Mouse (Mus musculus) myocyte (in vitro differentiated cells): ENCODE results near the gene Mesp1.

Experiments used
- CEBPB ChIP-seq: IDR thresholded peaks from 2 replicates; pipeline ENCODE4 v1.6.1; 2011; ENCODE audit warnings: mild to moderate bottlenecking, moderate library complexity; ENCODE audit not compliant: poor library complexity, insufficient read depth, severe bottlenecking
- E2F4 ChIP-seq: IDR thresholded peaks from one replicate; pipeline ENCODE4 v1.6.1; 2011; ENCODE audit warnings: mild to moderate bottlenecking, control low read depth, moderate library complexity; ENCODE audit not compliant: insufficient read depth
- MAX ChIP-seq: IDR thresholded peaks from one replicate; pipeline ENCODE4 v1.6.1; 2011; ENCODE audit warnings: low read depth, mild to moderate bottlenecking, control low read depth
- MYOG ChIP-seq, 3 experiments: IDR thresholded peaks; one replicate each; pipeline ENCODE4 v1.6.1; 2011; ENCODE audit warnings: control low read depth in 2 of 3, low read depth in 2 of 3, mild to moderate bottlenecking in 2 of 3; ENCODE audit not compliant: insufficient read length in 2 of 3, control insufficient read depth in 1 of 3, insufficient read depth in 1 of 3
- POLR2A ChIP-seq: IDR thresholded peaks from one replicate; pipeline ENCODE4 v1.6.1; 2011; ENCODE audit warnings: low read depth, mild to moderate bottlenecking, control low read depth, moderate library complexity; ENCODE audit not compliant: insufficient read length
- POLR2AphosphoS2 ChIP-seq: IDR thresholded peaks from one replicate; pipeline ENCODE4 v1.6.1; 2011; ENCODE audit warnings: low read depth, control low read depth; ENCODE audit not compliant: insufficient read length
- REST ChIP-seq: IDR thresholded peaks from one replicate; pipeline ENCODE4 v1.6.1; 2011; ENCODE audit warnings: mild to moderate bottlenecking, control low read depth, moderate library complexity; ENCODE audit not compliant: insufficient read depth, insufficient read length
- SRF ChIP-seq: IDR thresholded peaks from one replicate; pipeline ENCODE4 v1.6.1; 2011; ENCODE audit warnings: low read depth; ENCODE audit not compliant: control insufficient read depth, insufficient read length
- TCF12 ChIP-seq: IDR thresholded peaks from one replicate; pipeline ENCODE4 v1.6.1; 2011; ENCODE audit warnings: mild to moderate bottlenecking, control low read depth; ENCODE audit not compliant: poor library complexity, insufficient read depth, severe bottlenecking
- TCF3 ChIP-seq: IDR thresholded peaks from one replicate; pipeline ENCODE4 v1.6.1; 2011; ENCODE audit warnings: low read depth, control low read depth; ENCODE audit not compliant: insufficient read length
- USF1 ChIP-seq: IDR thresholded peaks from one replicate; pipeline ENCODE4 v1.6.1; 2011; ENCODE audit warnings: low read depth, mild to moderate bottlenecking, control low read depth, moderate library complexity

DNA sequence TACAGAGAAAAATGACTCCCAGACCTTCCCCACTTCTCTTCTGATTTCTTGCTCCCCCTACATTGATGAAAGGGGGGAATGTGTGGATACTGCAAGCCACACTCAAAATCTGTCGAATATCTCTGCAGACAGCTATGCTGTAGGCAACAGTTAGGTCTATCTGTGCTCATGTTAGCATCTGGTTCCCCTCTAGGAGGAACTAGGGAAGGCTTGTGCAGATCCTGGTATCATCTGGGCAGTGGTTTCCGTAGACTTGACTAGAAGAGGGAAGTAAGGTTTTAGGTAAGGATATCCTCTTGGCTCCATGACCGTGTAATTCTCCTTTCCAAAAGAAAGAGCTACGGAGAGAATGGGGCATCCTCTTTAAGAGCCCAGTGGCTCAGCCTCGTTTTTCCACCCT is 49.0 kb downstream of the Mesp1 start:
- no peak for TF ChIP-seq TCF12
- TF ChIP-seq CEBPB: no peak
- no peak for TF ChIP-seq POLR2A
- TF ChIP-seq POLR2AphosphoS2: no peak
- TF ChIP-seq SRF: no peak
- no peak for TF ChIP-seq MAX
- TF ChIP-seq E2F4: no peak
- TF ChIP-seq REST: no peak
- no peak for TF ChIP-seq MYOG (IDR thresholded peaks at IDR 0.05; ENCODE audit: control insufficient read depth in 1 of 3, insufficient read depth in 1 of 3, insufficient read length in 2 of 3, low read depth in 2 of 3)
- TF ChIP-seq USF1: no peak
- no peak for TF ChIP-seq TCF3
